Mouse (Mus musculus) T-cell, adult 66 days (primary cell): ENCODE measurements around the gene Hnrnpl. TPM values are rescaled to one million over a fixed set of nuclear protein-coding genes. Genes with fewer than 3 reads are reported as not detected.

Experiments
- total RNA-seq, 2 experiments: library from RNA; stranded (reverse); gene quantifications; 3 replicates in 1 of 2; 4 replicates in 1 of 2; pipeline ENCODE4 v1.2.4; 2023

Hnrnpl gene
- total RNA-seq, result 100 to 1,000 TPM; 583 to 612 TPM

DNA sequence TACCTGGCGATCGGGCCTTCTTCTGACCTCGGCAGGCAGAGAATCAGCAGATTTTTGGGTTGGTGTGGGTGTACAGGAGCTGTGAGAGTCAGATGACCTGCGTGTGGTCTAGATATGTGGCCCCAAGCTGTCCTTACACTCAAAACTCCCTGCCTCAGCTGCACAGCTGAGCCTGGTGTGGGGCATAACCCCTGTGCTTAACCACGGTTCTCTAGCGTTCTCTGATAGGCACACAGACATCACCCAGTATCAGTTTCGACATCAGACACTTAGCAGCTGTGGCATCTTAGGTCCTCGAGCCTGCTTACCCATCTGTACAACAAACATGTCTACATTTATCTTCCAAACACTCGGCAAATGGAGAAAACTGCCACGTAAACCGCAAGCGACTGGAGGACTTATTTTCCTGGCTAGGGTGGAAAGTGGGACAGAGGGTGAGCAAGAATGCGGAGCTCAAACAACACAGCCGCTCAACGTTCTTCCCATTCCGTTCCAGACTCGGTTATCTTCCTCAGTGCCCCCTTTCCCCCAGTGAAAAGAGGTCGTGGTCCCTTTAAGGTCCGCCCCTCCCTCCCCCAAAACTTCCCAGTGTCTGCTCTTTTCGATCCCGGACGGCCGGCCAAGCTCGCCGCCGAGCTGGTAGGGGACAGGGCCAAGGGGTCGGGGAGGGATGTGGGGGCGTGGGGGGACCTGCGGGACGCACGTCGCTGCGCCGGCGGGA is at the start of gene Hnrnpl:
Gene Hnrnpl, plus strand, starts transcription at position 321 of the 721 bp plus-strand sequence.

DNA sequence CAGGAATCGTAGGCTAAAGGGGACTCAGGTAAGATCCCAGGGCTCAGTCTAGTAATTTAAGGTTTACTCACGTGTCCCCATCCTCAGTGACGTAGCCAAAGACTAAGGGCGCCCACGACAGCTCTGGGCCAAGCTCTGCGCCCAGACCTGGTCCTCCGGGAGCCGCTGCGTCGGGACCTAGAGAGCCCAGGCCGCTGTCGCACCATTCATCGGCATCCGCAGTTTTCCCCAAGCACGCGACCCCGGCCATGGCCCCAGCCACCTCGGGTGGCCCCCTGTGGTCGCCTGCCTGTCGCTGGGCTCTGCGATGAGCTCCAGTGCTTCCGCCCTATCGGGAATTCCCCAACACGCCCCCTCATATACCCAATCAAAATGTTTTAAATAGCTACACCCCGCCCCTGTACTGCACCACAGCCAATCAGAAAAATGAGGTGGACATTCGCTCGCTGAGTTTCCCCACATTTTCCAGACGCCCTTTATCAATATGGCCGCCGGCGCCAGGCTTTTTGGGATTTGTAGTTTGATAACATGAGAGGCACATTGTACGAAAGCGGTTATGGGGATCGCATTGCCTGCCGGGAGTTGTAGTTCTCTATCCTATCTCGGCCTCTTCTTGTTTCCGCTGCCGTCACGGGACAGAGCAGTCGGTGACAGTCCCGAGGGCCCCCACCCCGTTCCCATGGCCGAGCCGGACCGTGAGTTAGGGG is 42.0 kb upstream of the Hnrnpl start, which contains the start of gene Sirt2:
Gene Sirt2, plus strand, starts transcription at position 563 of the 707 bp plus-strand sequence.

DNA sequence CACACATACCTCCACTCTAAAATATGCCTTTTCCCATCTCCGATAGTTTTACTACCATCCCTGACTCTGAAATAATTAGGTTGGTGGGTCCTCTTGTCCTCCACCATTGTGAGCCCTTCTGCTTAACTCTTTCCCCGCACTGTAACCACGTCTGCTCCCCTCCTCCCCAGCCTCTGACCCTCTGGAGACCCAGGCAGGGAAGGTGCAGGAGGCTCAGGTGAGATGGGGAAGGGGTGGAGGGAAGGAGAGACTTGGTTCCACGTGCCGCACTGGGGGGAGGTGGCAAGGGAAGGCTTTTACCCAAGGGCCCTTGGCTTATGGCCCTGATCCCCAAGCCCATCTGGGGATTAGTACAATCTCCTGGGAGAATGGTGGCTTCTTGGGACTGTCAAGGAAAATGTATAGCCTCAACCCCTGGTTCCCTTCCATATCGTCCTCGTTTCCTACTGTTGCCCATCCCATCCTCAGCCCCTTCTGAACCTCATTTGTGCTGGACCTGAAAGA is 40.8 kb upstream of the Hnrnpl start, which contains the start of gene Nfkbib:
Gene Nfkbib, minus strand, starts transcription at position 51 of the 504 bp plus-strand sequence.

DNA sequence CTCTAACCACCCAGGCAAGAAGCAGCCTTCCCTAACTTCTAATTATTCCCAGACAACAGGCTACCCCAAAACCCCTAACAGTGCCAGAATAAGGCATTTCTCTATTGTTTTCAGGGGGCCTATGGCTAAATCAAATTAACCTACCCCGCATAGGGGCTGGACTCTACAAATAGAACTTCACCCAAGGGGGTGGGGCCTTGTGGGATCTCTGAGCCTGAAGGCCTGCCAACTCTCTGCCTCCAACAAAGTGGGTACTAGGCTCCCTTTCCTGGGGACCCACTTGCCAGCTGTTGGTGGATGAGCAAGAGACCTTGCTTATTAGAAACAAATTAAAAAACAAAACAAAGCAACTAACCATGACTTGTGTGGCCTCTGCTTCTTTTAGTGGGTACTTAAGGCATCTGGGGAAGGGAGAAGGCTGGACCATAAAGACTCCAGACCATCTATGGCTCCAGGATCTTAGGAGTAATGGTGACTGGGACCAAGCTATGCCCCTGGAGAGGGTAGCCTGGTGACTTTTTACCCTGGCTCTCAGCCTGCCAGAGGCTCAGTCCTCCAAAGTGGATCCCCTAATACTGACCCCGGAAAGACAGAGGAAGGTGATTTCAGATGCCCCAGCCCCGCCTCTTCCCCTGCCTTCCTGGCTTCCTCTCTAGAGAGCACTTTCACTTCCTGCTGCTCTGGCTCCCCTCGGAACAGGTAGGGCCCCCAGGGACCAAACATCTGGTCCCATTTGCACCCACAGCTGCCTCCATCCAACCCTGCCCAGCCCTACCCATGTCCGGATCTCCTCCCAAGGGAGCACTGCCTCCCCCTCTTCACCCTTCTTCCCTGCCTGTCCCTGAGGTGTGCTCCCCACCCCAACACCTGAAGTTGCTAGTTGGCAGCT is 19.8 kb upstream of the Hnrnpl start, which contains the start of gene Rinl:
Gene Rinl, plus strand, starts transcription at position 663 of the 889 bp plus-strand sequence.

DNA sequence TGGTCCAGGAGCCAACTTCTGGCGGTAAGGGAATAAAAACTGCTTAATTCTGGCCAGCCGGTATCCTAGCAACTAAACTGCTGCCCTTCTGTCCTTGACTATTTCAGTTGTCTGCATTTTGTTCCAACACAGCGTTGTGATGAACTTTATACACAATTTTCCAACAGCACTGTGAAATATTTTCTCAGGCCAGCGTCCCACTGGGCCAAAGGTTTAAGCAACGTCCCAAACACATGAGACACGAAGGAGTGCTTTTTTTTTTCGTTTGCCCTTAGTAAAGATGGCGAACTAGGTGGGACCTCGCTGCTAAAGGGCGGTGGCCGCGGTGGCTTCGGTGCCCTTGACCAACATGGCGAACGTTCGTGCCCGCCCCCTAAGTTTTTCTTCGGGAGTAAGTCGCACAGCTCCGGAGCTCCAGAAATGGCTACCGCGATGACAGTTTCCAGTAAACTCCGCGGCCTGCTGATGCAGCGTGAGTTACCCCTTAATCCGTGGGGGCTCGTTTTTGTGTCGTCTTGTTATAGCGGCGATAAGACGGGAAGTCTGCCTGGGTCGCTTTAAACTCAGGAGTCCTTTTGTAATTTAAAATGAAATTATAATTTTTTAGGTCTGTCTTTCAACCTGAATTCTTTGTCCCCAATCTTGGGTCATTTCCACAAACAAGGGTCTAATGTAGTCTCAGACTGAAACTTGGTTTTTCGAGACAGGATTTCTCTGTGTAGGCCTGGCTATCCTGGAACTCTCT is 16.8 kb downstream of the Hnrnpl start, which contains the start of gene Ech1:
Gene Ech1, plus strand, starts transcription at position 277 of the 745 bp plus-strand sequence.

DNA sequence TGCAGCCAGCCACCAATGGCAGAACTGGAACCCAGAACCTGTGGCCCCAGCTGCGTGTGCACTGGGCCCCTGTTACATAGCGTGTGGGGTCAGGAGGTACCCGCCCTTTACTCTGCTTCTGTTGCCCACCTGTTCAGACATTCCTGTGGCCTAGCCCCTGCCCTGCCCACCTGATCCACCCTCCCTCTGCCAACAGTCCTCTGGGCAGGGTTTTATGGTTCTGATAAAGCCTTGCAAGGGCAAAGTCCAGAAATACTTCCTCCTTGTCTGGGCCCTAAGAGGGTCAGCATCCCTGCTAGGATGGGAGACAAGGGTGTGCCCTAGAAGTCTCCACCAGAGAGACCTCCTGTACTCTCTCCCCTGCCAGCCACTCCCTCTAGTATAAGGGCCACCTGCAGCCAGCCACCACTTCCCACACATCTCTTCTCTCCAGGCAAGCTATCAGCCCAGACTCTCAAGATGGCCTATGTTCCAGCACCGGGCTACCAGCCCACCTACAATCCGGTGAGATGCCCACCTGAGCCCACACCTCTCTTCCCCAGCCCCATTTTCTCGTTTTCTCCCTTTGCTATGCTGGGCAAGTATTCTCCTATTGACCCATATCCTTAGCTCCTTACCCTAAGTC is 25.5 kb downstream of the Hnrnpl start, which contains the start of gene Lgals4:
Gene Lgals4, plus strand, starts transcription at position 132 of the 625 bp plus-strand sequence.

DNA sequence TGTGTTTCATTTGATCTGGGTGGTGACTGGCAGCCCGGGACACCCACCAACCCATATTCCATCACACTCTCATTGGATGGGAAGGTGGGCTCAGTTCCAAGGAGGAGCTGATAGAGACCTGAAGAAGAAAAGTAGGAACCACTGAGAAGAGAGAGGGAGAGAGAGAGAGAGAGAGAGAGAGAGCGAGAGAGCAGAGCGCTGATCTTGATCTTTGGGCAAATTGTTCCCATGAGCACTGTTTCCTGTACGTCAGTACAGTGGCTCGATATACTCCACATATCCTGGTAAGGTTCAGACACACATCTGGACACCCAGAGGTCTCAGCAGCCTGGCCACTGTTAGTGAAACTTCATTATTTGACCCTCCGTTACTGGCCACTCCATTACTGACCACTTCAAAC is 55.2 kb downstream of the Hnrnpl start, which contains the start of gene Lgals7:
Gene Lgals7, plus strand, starts transcription at position 314 of the 400 bp plus-strand sequence.

Other genes with a start within 250 kb of the Hnrnpl start
- 10 to 100 TPM; 43.9 to 46.4 TPM for gene Samd4b, start 210.4 kb upstream of the Hnrnpl start, total RNA-seq
- 10 to 100 TPM in 1 of 2 experiments, 1 to 10 TPM in 1; 8.4 to 10.2 TPM for gene Pak4, start 210.4 kb upstream of the Hnrnpl start, total RNA-seq
- not detected for gene Acp7, start 177.2 kb upstream of the Hnrnpl start, total RNA-seq
- gene Fbxo27, start 115.7 kb upstream of the Hnrnpl start, total RNA-seq, result 1 to 10 TPM; 2.2 to 6.5 TPM
- gene Fbxo17, start 91.7 kb upstream of the Hnrnpl start, total RNA-seq, result 10 to 100 TPM; 28.1 to 30.8 TPM
- 10 to 100 TPM; 19.9 to 31.8 TPM for gene Mrps12, start 66.7 kb upstream of the Hnrnpl start, total RNA-seq
- gene Sars2, start 66.5 kb upstream of the Hnrnpl start, total RNA-seq, result 10 to 100 TPM; 16.8 to 22.5 TPM
- under 1 TPM in 1 of 2 experiments, not detected in 1; 0.56 TPM for gene Ccer2, start 52.4 kb upstream of the Hnrnpl start, total RNA-seq
- gene Sirt2, start 41.8 kb upstream of the Hnrnpl start, total RNA-seq, result 10 to 100 TPM; 60.4 to 69.7 TPM
- 10 to 100 TPM; 64.6 to 71.2 TPM for gene Nfkbib, start 41.0 kb upstream of the Hnrnpl start, total RNA-seq
- gene Rinl, start 19.6 kb upstream of the Hnrnpl start, total RNA-seq, result 100 to 1,000 TPM; 166 to 180 TPM
- gene Ech1, start 16.7 kb downstream of the Hnrnpl start, total RNA-seq, result 10 to 100 TPM; 62.2 to 67.9 TPM
- 10 to 100 TPM; 14.9 to 16.6 TPM for gene Lgals4, start 25.3 kb downstream of the Hnrnpl start, total RNA-seq
- not detected for gene Lgals7, start 55.3 kb downstream of the Hnrnpl start, total RNA-seq
- gene Capn12, start 72.9 kb downstream of the Hnrnpl start, total RNA-seq, result not detected
- 100 to 1,000 TPM; 149 to 152 TPM for gene Actn4, start 153.8 kb downstream of the Hnrnpl start, total RNA-seq
- 100 to 1,000 TPM; 313 to 319 TPM for gene Eif3k, start 173.3 kb downstream of the Hnrnpl start, total RNA-seq
- gene Map4k1, start 173.5 kb downstream of the Hnrnpl start, total RNA-seq, result 10 to 100 TPM; 95.0 to 97.3 TPM